Mouse (Mus musculus): ENCODE measurements around the gene Cdca8.
A peak's percentile ranks its signal among the peaks of the same experiment; 100 is the strongest.

Cdca8 gene

GRCm38 (mm10) chr4:124951036-124951433 lies 11.9 kb upstream of the Cdca8 start:
- no peak for DNase-seq

GRCm38 (mm10) chr4:124950181-124951035 lies 11.3 kb upstream of the Cdca8 start:
- no peak for DNase-seq

- no peak for DNase-seq
Observed at GRCm38 (mm10) chr4:124949488-124949887, 10.4 kb upstream of the Cdca8 start.

- DNase-seq, result no peak
Observed at GRCm38 (mm10) chr4:124944961-124945360, 5.8 kb upstream of the Cdca8 start.

- no peak for DNase-seq
Observed at GRCm38 (mm10) chr4:124943781-124944180, 4.7 kb upstream of the Cdca8 start.

- peak; percentile 55 for DNase-seq
Observed at GRCm38 (mm10) chr4:124943022-124943421, 3.9 kb upstream of the Cdca8 start.

GRCm38 (mm10) chr4:124936613-124937471 lies 2.3 kb downstream of the Cdca8 start, which contains the start of gene 9930104L06Rik:
Gene 9930104L06Rik, plus strand, starts transcription at chr4:124937048.
- peak; percentile 90 for DNase-seq

GRCm38 (mm10) chr4:124928102-124928501 lies 11.0 kb downstream of the Cdca8 start:
- DNase-seq, result no peak

GRCm38 (mm10) chr4:124905971-124906822 lies 32.9 kb downstream of the Cdca8 start:
- no peak for DNase-seq

GRCm38 (mm10) chr4:124905417-124905816 lies 33.7 kb downstream of the Cdca8 start:
- DNase-seq, result no peak

- no peak for DNase-seq
Observed at GRCm38 (mm10) chr4:124899906-124900305, 39.2 kb downstream of the Cdca8 start.

- DNase-seq, result no peak
Observed at GRCm38 (mm10) chr4:124898428-124898827, 40.7 kb downstream of the Cdca8 start.

- DNase-seq, result peak; percentile 76
Observed at GRCm38 (mm10) chr4:124894508-124895428, 44.3 kb downstream of the Cdca8 start.

- DNase-seq, result peak; percentile 9
Observed at GRCm38 (mm10) chr4:124893769-124894168, 45.3 kb downstream of the Cdca8 start.

- DNase-seq, result no peak
Observed at GRCm38 (mm10) chr4:124890831-124891230, 48.3 kb downstream of the Cdca8 start.

GRCm38 (mm10) chr4:124889935-124890334 lies 49.2 kb downstream of the Cdca8 start:
- no peak for DNase-seq

GRCm38 (mm10) chr4:124888702-124889101 lies 50.4 kb downstream of the Cdca8 start:
- no peak for DNase-seq

- DNase-seq, result no peak
Observed at GRCm38 (mm10) chr4:124882151-124882729, 56.9 kb downstream of the Cdca8 start.

GRCm38 (mm10) chr4:124881341-124881908 lies 57.7 kb downstream of the Cdca8 start:
- no peak for DNase-seq

GRCm38 (mm10) chr4:124880599-124880998 lies 58.5 kb downstream of the Cdca8 start, which contains the start of gene Epha10:
Gene Epha10, plus strand, starts transcription at chr4:124880899.
- no peak for DNase-seq

- DNase-seq, result no peak
Observed at GRCm38 (mm10) chr4:124872719-124873118, 66.4 kb downstream of the Cdca8 start.
